ENCODE assay signal across 32 mouse cellular contexts in genomic region chr3:134000595-134000994, GRCm38 (mm10).
"Had no signal": no experiment of that assay in that cellular context is flagged by ENCODE, and none has a peak within 500 bp of the region (broad histone marks: within the 10 kb centered on the region; RNA-seq: fewer than 3 reads in every experiment).

No protein-coding gene starts in this region.

- DNase-seq: heart, postnatal 10 days; heart, postnatal 36 days; heart, postnatal 4 days; kidney, adult 11 months; kidney, adult 18-20 months; kidney, adult 8-10 months; kidney, postnatal 10 days; kidney, postnatal 14 days; kidney, postnatal 25 days; kidney, postnatal 36 days; kidney, postnatal 4 days; layer of hippocampus, adult 9-11 months had no signal

- H3K27ac ChIP-seq: heart, embryonic 10.5 days; heart, embryonic 13.5 days; heart, embryonic 15.5 days; hindbrain, embryonic 10.5 days; hindbrain, embryonic 12.5 days; hindbrain, embryonic 13.5 days; hindbrain, embryonic 14.5 days; hindbrain, embryonic 15.5 days; hindbrain, postnatal 0 days; intestine, embryonic 15.5 days; kidney, embryonic 15.5 days; kidney, postnatal 0 days; layer of hippocampus, adult 2 months; left cerebral cortex, adult 2 months had no signal

- H3K4me1 ChIP-seq: heart, embryonic 10.5 days; heart, embryonic 12.5 days; heart, embryonic 13.5 days; heart, embryonic 15.5 days; hindbrain, embryonic 10.5 days; hindbrain, embryonic 12.5 days; hindbrain, embryonic 13.5 days; hindbrain, embryonic 15.5 days; intestine, embryonic 15.5 days; kidney, embryonic 15.5 days had no signal

- H3K9ac ChIP-seq: heart, embryonic 12.5 days; heart, embryonic 13.5 days; heart, embryonic 15.5 days; hindbrain, embryonic 12.5 days; hindbrain, embryonic 13.5 days; hindbrain, embryonic 14.5 days; hindbrain, embryonic 15.5 days; intestine, embryonic 15.5 days; kidney, embryonic 15.5 days had no signal

- H3K9me3 ChIP-seq: heart, embryonic 10.5 days; heart, embryonic 12.5 days; heart, embryonic 13.5 days; heart, embryonic 15.5 days; hindbrain, embryonic 10.5 days; hindbrain, embryonic 12.5 days; hindbrain, embryonic 13.5 days; hindbrain, embryonic 15.5 days; intestine, embryonic 15.5 days; kidney, embryonic 15.5 days had no signal

- ATAC-seq: hindbrain, embryonic 16.5 days; hindbrain, postnatal 0 days; inflammation-experienced regulatory T-cells, adult 6 months; intestine, embryonic 15.5 days; intestine, embryonic 16.5 days; intestine, postnatal 0 days had no signal

- H3K4me3 ChIP-seq: heart, embryonic 10.5 days; heart, embryonic 12.5 days; heart, embryonic 13.5 days; heart, embryonic 15.5 days; hindbrain, embryonic 10.5 days; hindbrain, embryonic 12.5 days; hindbrain, embryonic 13.5 days; hindbrain, embryonic 15.5 days; intestine, embryonic 15.5 days; kidney, embryonic 15.5 days; layer of hippocampus, adult 2 months; left cerebral cortex, adult 2 months had no signal

- H3K36me3 ChIP-seq: heart, embryonic 10.5 days; heart, embryonic 12.5 days; heart, embryonic 13.5 days; heart, embryonic 15.5 days; hindbrain, embryonic 10.5 days; hindbrain, embryonic 12.5 days; hindbrain, embryonic 13.5 days; hindbrain, embryonic 15.5 days; intestine, embryonic 15.5 days; kidney, embryonic 15.5 days had no signal

- H3K4me2 ChIP-seq: heart, embryonic 11.5 days; heart, embryonic 12.5 days; heart, embryonic 13.5 days; heart, embryonic 15.5 days; hindbrain, embryonic 12.5 days; hindbrain, embryonic 13.5 days; hindbrain, embryonic 14.5 days; hindbrain, embryonic 15.5 days; intestine, embryonic 15.5 days; kidney, embryonic 15.5 days had no signal

- H3K27me3 ChIP-seq: heart, embryonic 12.5 days; heart, embryonic 13.5 days; heart, embryonic 15.5 days; hindbrain, embryonic 12.5 days; hindbrain, embryonic 13.5 days; hindbrain, embryonic 15.5 days; intestine, embryonic 15.5 days; kidney, embryonic 15.5 days had no signal
